Mouse (Mus musculus) hematopoietic stem cell, adult 5-6 weeks (primary cell): ENCODE data around the gene Fam19a4. TPM values are rescaled to one million over a fixed set of nuclear protein-coding genes. Genes with fewer than 3 reads are reported as not detected.

ENCODE experiments used
- total RNA-seq: library from RNA; stranded (forward); fragments of 172-1452, 232-1000 nt; gene quantifications from 2 replicates; pipeline ENCODE4 v1.2.3, GENCODE M21; 2017

Gene Fam19a4
- total RNA-seq, 1 experiment from 2014 or later: not detected

Other genes with a start within 250 kb of the Fam19a4 start
- gene Eogt, start 88.8 kb upstream of the Fam19a4 start, total RNA-seq: 4.9 and 11.2 TPM in 2 replicates
- 119 and 157 TPM in 2 replicates for gene Tmf1, start 118.7 kb upstream of the Fam19a4 start, total RNA-seq
- 79.2 and 109 TPM in 2 replicates for gene Uba3, start 145.2 kb upstream of the Fam19a4 start, total RNA-seq
- gene Arl6ip5, start 150.3 kb upstream of the Fam19a4 start, total RNA-seq: 52.7 and 84.3 TPM in 2 replicates
- gene Lmod3, start 192.3 kb upstream of the Fam19a4 start, total RNA-seq: not detected in 2 replicates